Mouse (Mus musculus): ENCODE results near the gene Wdtc1. TPM values are rescaled to one million over a fixed set of nuclear protein-coding genes. Genes with fewer than 3 reads are reported as not detected.

Wdtc1 gene
- polyA plus RNA-seq, 1 experiment from 2014 or later: 24.9 TPM

DNA sequence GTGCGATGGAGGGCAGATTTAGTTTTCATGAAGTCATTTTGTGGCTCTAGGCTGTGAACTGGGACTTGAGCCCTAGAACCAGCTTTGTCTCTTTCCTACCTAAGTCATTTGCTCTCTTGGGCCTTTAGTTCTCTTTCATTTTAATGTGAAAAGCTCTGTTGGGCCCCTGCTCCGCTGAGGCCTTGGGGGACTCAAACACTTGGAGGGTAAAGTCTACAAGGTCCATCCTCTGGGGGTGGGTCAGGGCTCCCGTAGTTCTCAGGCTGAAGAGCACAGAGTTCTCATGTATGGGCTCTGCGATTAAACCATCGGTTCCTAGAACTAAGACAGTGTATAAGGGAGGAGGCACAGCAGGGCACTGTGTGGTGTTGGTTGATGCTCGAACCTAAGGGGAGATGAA, 27.3 kb upstream of the Wdtc1 start:
- Histone ChIP-seq H3K4me2 (ENCODE audit: low read length) (no peak overlapping the region), H3K4me3 (replicated peaks; ENCODE audit: low read depth, low read length) (no peak overlapping the region), H3K27me3 (ENCODE audit: control insufficient read depth, insufficient read depth, low read length) (no peaks in the 10 kb centered on the region), H3K9me3 (ENCODE audit: control insufficient read depth, low read length) (no peaks in the 10 kb centered on the region), H3K27ac (replicated peaks; ENCODE audit: low read depth, low read length) (no peak overlapping the region), H3K4me1 (ENCODE audit: control insufficient read depth, insufficient read depth, low read length) (peaks cover 19% of the 10 kb centered on the region), H3K9ac (replicated peaks; ENCODE audit: low read length) (no peak overlapping the region), H3K36me3 (ENCODE audit: control insufficient read depth, insufficient read depth, low read length) (no peaks in the 10 kb centered on the region)
- ATAC-seq (ENCODE audit: low FRiP score, low TSS enrichment): no peak
- no peak for DNase-seq
- 52% methylated on average over 6 of the region's 6 CpGs for WGBS

DNA sequence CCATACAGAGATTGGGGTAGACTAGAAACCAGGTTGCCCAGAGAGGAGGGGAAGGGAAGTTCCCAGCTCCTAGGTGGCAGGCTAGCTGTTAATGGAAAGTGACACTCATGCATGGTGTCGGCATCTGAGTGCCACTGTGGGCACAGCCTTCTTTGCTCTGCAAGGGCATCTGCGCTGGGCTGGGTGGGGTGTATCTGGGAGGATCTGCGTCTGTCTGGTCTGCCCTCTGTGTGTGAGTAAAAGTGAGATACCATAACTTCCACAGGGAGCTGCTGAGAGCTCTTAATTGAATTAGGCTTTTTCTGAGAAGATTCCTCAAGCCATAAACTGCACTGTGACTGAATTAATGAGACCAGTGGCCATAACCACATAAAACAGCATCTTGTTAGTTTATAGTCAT, 26.6 kb upstream of the Wdtc1 start:
- H3K36me3 ChIP-seq (ENCODE audit: control insufficient read depth, insufficient read depth, low read length): no peaks in the 10 kb centered on the region
- DNase-seq (no peak), ATAC-seq (ENCODE audit: low FRiP score, low TSS enrichment) (no peak)
- 56% methylated on average over 3 of the region's 3 CpGs for WGBS
- no peak overlapping the region for H3K4me2 ChIP-seq (ENCODE audit: low read length)
- no peak overlapping the region for H3K4me3 ChIP-seq (replicated peaks; ENCODE audit: low read depth, low read length)
- no peak overlapping the region for H3K9ac ChIP-seq (replicated peaks; ENCODE audit: low read length)
- H3K27me3 ChIP-seq (ENCODE audit: control insufficient read depth, insufficient read depth, low read length): no peaks in the 10 kb centered on the region
- no peak overlapping the region for H3K27ac ChIP-seq (replicated peaks; ENCODE audit: low read depth, low read length)
- H3K4me1 ChIP-seq (ENCODE audit: control insufficient read depth, insufficient read depth, low read length): peaks cover 19% of the 10 kb centered on the region
- no peaks in the 10 kb centered on the region for H3K9me3 ChIP-seq (ENCODE audit: control insufficient read depth, low read length)

DNA sequence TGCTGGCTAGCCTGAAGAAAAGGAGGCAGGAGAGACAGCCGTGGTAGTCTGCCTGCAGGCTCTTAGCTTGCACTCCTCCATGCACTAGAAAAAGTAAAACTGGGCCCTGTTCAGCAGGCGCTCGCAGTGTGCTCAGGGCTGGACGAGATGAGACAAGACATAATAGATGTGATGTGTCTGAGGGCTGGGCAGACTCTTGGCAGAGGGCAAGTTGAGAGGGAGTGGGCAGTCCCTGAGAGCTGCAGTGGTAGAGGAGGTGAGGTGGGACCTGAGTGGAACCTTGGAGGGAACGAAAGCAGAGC, 25.7 kb upstream of the Wdtc1 start:
- Histone ChIP-seq H3K9ac (replicated peaks; ENCODE audit: low read length) (no peak overlapping the region; the same call in 1 of the 2 replicates), H3K4me1 (ENCODE audit: control insufficient read depth, insufficient read depth, low read length) (peaks cover 19% of the 10 kb centered on the region)
- no peak for DNase-seq

DNA sequence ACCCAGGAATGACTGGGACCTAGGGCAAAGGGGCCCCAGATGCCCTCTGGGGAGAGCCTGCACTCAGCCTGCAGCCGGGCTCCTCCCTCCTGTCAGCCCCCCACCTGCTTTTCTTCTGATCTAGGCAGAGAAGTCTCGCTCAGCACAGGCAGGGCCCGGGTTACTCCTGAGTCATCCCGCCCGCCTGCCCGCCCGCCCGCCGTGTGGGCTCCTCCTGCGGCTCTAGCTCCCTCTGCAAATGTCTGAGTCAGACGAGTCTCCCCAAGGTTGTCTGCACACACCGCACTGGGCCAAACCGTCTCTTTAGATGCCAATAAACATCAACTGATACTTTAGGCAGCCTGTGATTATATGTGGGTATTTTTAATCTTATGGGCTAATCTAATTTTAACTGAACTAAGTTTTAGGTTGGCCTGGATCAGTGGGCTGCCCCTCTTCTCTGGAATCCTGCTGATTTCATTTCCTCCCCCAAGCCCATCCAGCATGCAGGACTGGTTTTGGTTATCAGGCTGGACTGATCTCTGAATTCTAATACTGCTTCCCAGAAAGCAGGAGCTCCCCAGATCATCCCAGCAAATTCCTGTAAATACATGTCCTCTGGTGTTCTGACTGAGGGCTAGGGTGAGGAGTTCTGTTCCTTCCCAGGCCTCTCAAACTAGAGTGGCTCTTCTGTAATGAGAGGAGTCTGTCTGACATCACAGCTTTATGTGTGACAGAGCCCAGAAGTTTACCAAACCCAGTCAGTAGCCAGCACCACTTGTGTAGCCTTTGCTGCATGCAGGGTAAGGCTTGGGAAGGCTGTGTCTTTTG, 25.2 kb upstream of the Wdtc1 start:
- Histone ChIP-seq H3K4me1 (ENCODE audit: control insufficient read depth, insufficient read depth, low read length) (peaks cover 19% of the 10 kb centered on the region), H3K27ac (replicated peaks; ENCODE audit: low read depth, low read length) (no peak overlapping the region), H3K9ac (replicated peaks; ENCODE audit: low read length) (no peak overlapping the region; the same call in 1 of the 2 replicates), H3K4me3 (replicated peaks; ENCODE audit: low read depth, low read length) (no peak overlapping the region), H3K4me2 (ENCODE audit: low read length) (no peak overlapping the region), H3K27me3 (ENCODE audit: control insufficient read depth, insufficient read depth, low read length) (no peaks in the 10 kb centered on the region), H3K9me3 (ENCODE audit: control insufficient read depth, low read length) (no peaks in the 10 kb centered on the region), H3K36me3 (ENCODE audit: control insufficient read depth, insufficient read depth, low read length) (no peaks in the 10 kb centered on the region)
- DNase-seq (peak; percentile 47), ATAC-seq (ENCODE audit: low FRiP score, low TSS enrichment) (no peak)
- 12% methylated on average over 13 of the region's 13 CpGs for WGBS

More for the DNA sequence above, 25.7 kb upstream of the Wdtc1 start:
- Histone ChIP-seq H3K36me3 (ENCODE audit: control insufficient read depth, insufficient read depth, low read length) (no peaks in the 10 kb centered on the region), H3K27me3 (ENCODE audit: control insufficient read depth, insufficient read depth, low read length) (no peaks in the 10 kb centered on the region), H3K27ac (replicated peaks; ENCODE audit: low read depth, low read length) (no peak overlapping the region), H3K4me3 (replicated peaks; ENCODE audit: low read depth, low read length) (no peak overlapping the region), H3K4me2 (ENCODE audit: low read length) (no peak overlapping the region), H3K9me3 (ENCODE audit: control insufficient read depth, low read length) (no peaks in the 10 kb centered on the region)
- ATAC-seq (ENCODE audit: low FRiP score, low TSS enrichment): no peak
- 36% methylated on average over 5 of the region's 5 CpGs for WGBS

GRCm38 (mm10) chr4:133375812-133376577, 22.7 kb upstream of the Wdtc1 start:
- Histone ChIP-seq H3K27ac (replicated peaks; ENCODE audit: low read depth, low read length) (no peak overlapping the region), H3K4me3 (replicated peaks; ENCODE audit: low read depth, low read length) (no peak overlapping the region), H3K9me3 (ENCODE audit: control insufficient read depth, low read length) (no peaks in the 10 kb centered on the region), H3K27me3 (ENCODE audit: control insufficient read depth, insufficient read depth, low read length) (no peaks in the 10 kb centered on the region), H3K4me2 (ENCODE audit: low read length) (no peak overlapping the region), H3K9ac (replicated peaks; ENCODE audit: low read length) (0 out of 2 replicates have a peak overlapping the region, but pooled peaks have one; percentile 29), H3K36me3 (ENCODE audit: control insufficient read depth, insufficient read depth, low read length) (no peaks in the 10 kb centered on the region), H3K4me1 (ENCODE audit: control insufficient read depth, insufficient read depth, low read length) (peaks cover 39% of the 10 kb centered on the region)
- ATAC-seq (ENCODE audit: low FRiP score, low TSS enrichment) (no peak), DNase-seq (peak; percentile 23)
- 38% methylated on average over 10 of the region's 10 CpGs for WGBS

GRCm38 (mm10) chr4:133374011-133374410, 20.7 kb upstream of the Wdtc1 start:
- ATAC-seq (ENCODE audit: low FRiP score, low TSS enrichment): no peak
- DNase-seq: no peak
- 73% methylated on average over 4 of the region's 4 CpGs for WGBS
- Histone ChIP-seq H3K9me3 (ENCODE audit: control insufficient read depth, low read length) (no peaks in the 10 kb centered on the region), H3K4me1 (ENCODE audit: control insufficient read depth, insufficient read depth, low read length) (peaks cover 48% of the 10 kb centered on the region), H3K4me2 (ENCODE audit: low read length) (no peak overlapping the region), H3K36me3 (ENCODE audit: control insufficient read depth, insufficient read depth, low read length) (no peaks in the 10 kb centered on the region), H3K9ac (replicated peaks; ENCODE audit: low read length) (no peak overlapping the region), H3K4me3 (replicated peaks; ENCODE audit: low read depth, low read length) (no peak overlapping the region), H3K27ac (replicated peaks; ENCODE audit: low read depth, low read length) (no peak overlapping the region), H3K27me3 (ENCODE audit: control insufficient read depth, insufficient read depth, low read length) (no peaks in the 10 kb centered on the region)

- no peaks in the 10 kb centered on the region for H3K9me3 ChIP-seq (ENCODE audit: control insufficient read depth, low read length)
- no peaks in the 10 kb centered on the region for H3K27me3 ChIP-seq (ENCODE audit: control insufficient read depth, insufficient read depth, low read length)
- DNase-seq: no peak
- no peaks in the 10 kb centered on the region for H3K36me3 ChIP-seq (ENCODE audit: control insufficient read depth, insufficient read depth, low read length)
- ATAC-seq (ENCODE audit: low FRiP score, low TSS enrichment): no peak
- WGBS: 81% methylated on average over 6 of the region's 6 CpGs
- H3K4me2 ChIP-seq (ENCODE audit: low read length): peak overlapping the region; percentile 65
- no peak overlapping the region for H3K4me3 ChIP-seq (replicated peaks; ENCODE audit: low read depth, low read length)
- no peak overlapping the region for H3K27ac ChIP-seq (replicated peaks; ENCODE audit: low read depth, low read length)
- peaks cover 37% of the 10 kb centered on the region for H3K4me1 ChIP-seq (ENCODE audit: control insufficient read depth, insufficient read depth, low read length)
- peak overlapping the region; percentile 21; the same call in 1 of the 2 replicates for H3K9ac ChIP-seq (replicated peaks; ENCODE audit: low read length)
These were observed 19.0 kb upstream of the Wdtc1 start for GRCm38 (mm10) chr4:133372278-133372665.

GRCm38 (mm10) chr4:133371621-133372277, 18.5 kb upstream of the Wdtc1 start:
- Histone ChIP-seq H3K27ac (replicated peaks; ENCODE audit: low read depth, low read length) (no peak overlapping the region), H3K4me1 (ENCODE audit: control insufficient read depth, insufficient read depth, low read length) (peaks cover 37% of the 10 kb centered on the region), H3K9me3 (ENCODE audit: control insufficient read depth, low read length) (no peaks in the 10 kb centered on the region), H3K4me2 (ENCODE audit: low read length) (peak overlapping the region; percentile 65), H3K9ac (replicated peaks; ENCODE audit: low read length) (peak overlapping the region; percentile 21; the same call in 1 of the 2 replicates), H3K36me3 (ENCODE audit: control insufficient read depth, insufficient read depth, low read length) (no peaks in the 10 kb centered on the region), H3K4me3 (replicated peaks; ENCODE audit: low read depth, low read length) (peak overlapping the region; percentile 81; the same call in 1 of the 2 replicates), H3K27me3 (ENCODE audit: control insufficient read depth, insufficient read depth, low read length) (no peaks in the 10 kb centered on the region)
- 89% methylated on average over 7 of the region's 7 CpGs for WGBS
- DNase-seq (no peak), ATAC-seq (ENCODE audit: low FRiP score, low TSS enrichment) (no peak)

All from midbrain, embryonic 14.5 days (tissue).